Mouse (Mus musculus) MEL (cell line): ENCODE data around the gene Faf1. TPM values are rescaled to one million over a fixed set of nuclear protein-coding genes. Genes with fewer than 3 reads are reported as not detected.

Experiments used
- DNase-seq: peaks from one replicate; pipeline ENCODE4 v3.0.0; 2011; ENCODE audit warnings: low read depth, low spot score
- H3K27ac ChIP-seq: 2 replicates; pipeline ENCODE4 v1.5.1; 2012; ENCODE audit warnings: low read depth, mild to moderate bottlenecking, control low read depth, low read length, moderate library complexity; ENCODE audit not compliant: control insufficient read depth
- H3K27me3 ChIP-seq, 2 experiments: fragments of 150-350 bp in 1 of 2; sonication (generic) in 1 of 2; 2 replicates each; pipeline ENCODE4 v1.6.1; 2012; ENCODE audit warnings: low read length in 2 of 2, mild to moderate bottlenecking in 2 of 2, improper control_type of control experiment in 1 of 2, moderate library complexity in 1 of 2; ENCODE audit not compliant: insufficient read depth in 2 of 2, control insufficient read depth in 1 of 2
- H3K36me3 ChIP-seq, 2 experiments: 2 replicates each; pipeline ENCODE4 v1.6.1; 2012 to 2014; ENCODE audit warnings: low read length in 2 of 2, improper control_type of control experiment in 1 of 2, inconsistent platforms in 1 of 2, mild to moderate bottlenecking in 1 of 2; ENCODE audit not compliant: insufficient read depth in 2 of 2, control insufficient read depth in 1 of 2
- H3K4me1 ChIP-seq, 2 experiments: fragments of 150-350 bp in 1 of 2; sonication (generic) in 1 of 2; 2 replicates each; pipeline ENCODE4 v1.6.1; 2012; ENCODE audit warnings: low read length in 2 of 2, improper control_type of control experiment in 1 of 2, mild to moderate bottlenecking in 1 of 2; ENCODE audit not compliant: insufficient read depth in 2 of 2, control insufficient read depth in 1 of 2
- H3K4me3 ChIP-seq, 2 experiments: fragments of 150-350 bp in 1 of 2; sonication (generic) in 1 of 2; 2 replicates each; pipeline ENCODE4 v1.5.1; 2012; ENCODE audit warnings: low read depth in 2 of 2, low read length in 2 of 2, mild to moderate bottlenecking in 2 of 2, moderate library complexity in 2 of 2, control low read depth in 1 of 2, improper control_type of control experiment in 1 of 2; ENCODE audit not compliant: control insufficient read depth in 1 of 2, insufficient read depth in 1 of 2
- H3K79me2 ChIP-seq: 2 replicates; pipeline ENCODE4 v1.6.1; 2012; ENCODE audit warnings: mild to moderate bottlenecking, low read length, moderate library complexity; ENCODE audit not compliant: control insufficient read depth, poor library complexity, insufficient read depth
- H3K9ac ChIP-seq: 2 replicates; pipeline ENCODE4 v1.6.1; 2012; ENCODE audit warnings: low read depth, mild to moderate bottlenecking, control low read depth, low read length, moderate library complexity; ENCODE audit not compliant: control insufficient read depth, poor library complexity, severe bottlenecking
- H3K9me3 ChIP-seq: fragments of 150-350 bp; sonication (generic); replicated peaks from 2 replicates; pipeline ENCODE4 v1.6.1; 2012; ENCODE audit warnings: mild to moderate bottlenecking, low read length, improper control_type of control experiment, moderate library complexity; ENCODE audit not compliant: insufficient read depth
- CHD2 ChIP-seq: IDR thresholded peaks from 2 replicates; pipeline ENCODE4 v1.6.1; 2011; ENCODE audit warnings: low read length, improper control_type of control experiment
- CTCF ChIP-seq, 3 experiments: IDR thresholded peaks in 2 of 3; conservative IDR thresholded peaks in 1 of 3; 2 replicates each; pipeline ENCODE4 v1.5.1; 2011 to 2012; ENCODE audit warnings: low read length in 3 of 3, low read depth in 2 of 3, mild to moderate bottlenecking in 2 of 3, improper control_type of control experiment in 1 of 3, inconsistent platforms in 1 of 3, mixed read lengths in 1 of 3, moderate library complexity in 1 of 3; ENCODE audit not compliant: control insufficient read depth in 1 of 3, insufficient read depth in 1 of 3, poor library complexity in 1 of 3, severe bottlenecking in 1 of 3
- E2F4 ChIP-seq: IDR thresholded peaks from 2 replicates; pipeline ENCODE4 v1.6.1; 2011; ENCODE audit warnings: low read depth, low read length, improper control_type of control experiment, borderline replicate concordance
- ETS1 ChIP-seq: IDR thresholded peaks from 2 replicates; pipeline ENCODE4 v1.6.1; 2012; ENCODE audit warnings: low read depth, mild to moderate bottlenecking, inconsistent platforms, low read length, improper control_type of control experiment, moderate library complexity
- GATA1 ChIP-seq: IDR thresholded peaks from 2 replicates; pipeline ENCODE4 v1.6.1; 2011; ENCODE audit warnings: low read depth, low read length, improper control_type of control experiment
- HCFC1 ChIP-seq: IDR thresholded peaks from 2 replicates; pipeline ENCODE4 v1.6.1; 2012; ENCODE audit warnings: low read depth, mild to moderate bottlenecking, inconsistent platforms, low read length, improper control_type of control experiment, moderate library complexity
- MXI1 ChIP-seq: IDR thresholded peaks from 2 replicates; pipeline ENCODE4 v1.6.1; 2011; ENCODE audit warnings: mild to moderate bottlenecking, low read depth, low read length, improper control_type of control experiment
- MYB ChIP-seq: IDR thresholded peaks from 2 replicates; pipeline ENCODE4 v1.6.1; 2011; ENCODE audit warnings: mild to moderate bottlenecking, low read depth, low read length, improper control_type of control experiment
- NELFE ChIP-seq: IDR thresholded peaks from 2 replicates; pipeline ENCODE4 v1.6.1; 2011; ENCODE audit warnings: low read depth, low read length, improper control_type of control experiment
- NRF1 ChIP-seq: IDR thresholded peaks from 2 replicates; pipeline ENCODE4 v1.6.1; 2014; ENCODE audit warnings: low read depth, mild to moderate bottlenecking, inconsistent platforms, low read length, improper control_type of control experiment, moderate library complexity; ENCODE audit not compliant: poor library complexity, insufficient read depth, severe bottlenecking
- POLR2AphosphoS5 ChIP-seq: IDR thresholded peaks from 2 replicates; pipeline ENCODE4 v1.6.1; 2012; ENCODE audit warnings: low read depth, borderline replicate concordance, mild to moderate bottlenecking, inconsistent platforms, low read length, moderate library complexity, mixed read lengths
- RAD21 ChIP-seq: IDR thresholded peaks from 2 replicates; pipeline ENCODE4 v1.6.1; 2011; ENCODE audit warnings: mild to moderate bottlenecking, low read depth, low read length, improper control_type of control experiment
- RCOR1 ChIP-seq: IDR thresholded peaks from 2 replicates; pipeline ENCODE4 v1.6.1; 2012; ENCODE audit warnings: low read depth, mild to moderate bottlenecking, inconsistent platforms, low read length, improper control_type of control experiment
- SIN3A ChIP-seq: IDR thresholded peaks from 2 replicates; pipeline ENCODE4 v1.6.1; 2012; ENCODE audit warnings: low read length, improper control_type of control experiment, inconsistent platforms
- TAL1 ChIP-seq: IDR thresholded peaks from 2 replicates; pipeline ENCODE4 v1.6.1; 2012; ENCODE audit warnings: mild to moderate bottlenecking, inconsistent platforms, low read length, moderate library complexity, mixed read lengths
- TBP ChIP-seq: IDR thresholded peaks from 2 replicates; pipeline ENCODE4 v1.8.0; 2011; ENCODE audit warnings: low read depth, low read length, improper control_type of control experiment
- TCF12 ChIP-seq: IDR thresholded peaks from 2 replicates; pipeline ENCODE4 v1.6.1; 2014; ENCODE audit warnings: low read depth, mild to moderate bottlenecking, inconsistent platforms, low read length, improper control_type of control experiment, moderate library complexity
- USF1 ChIP-seq: IDR thresholded peaks from 2 replicates; pipeline ENCODE4 v1.6.1; 2014; ENCODE audit warnings: low read depth, mild to moderate bottlenecking, inconsistent platforms, low read length, improper control_type of control experiment, moderate library complexity
- ZC3H11A ChIP-seq: IDR thresholded peaks from 2 replicates; pipeline ENCODE4 v1.6.1; 2012; ENCODE audit warnings: low read depth, mild to moderate bottlenecking, inconsistent platforms, low read length, improper control_type of control experiment
- ZMIZ1 ChIP-seq: IDR thresholded peaks from 2 replicates; pipeline ENCODE4 v1.6.1; 2012; ENCODE audit warnings: low read depth, mild to moderate bottlenecking, inconsistent platforms, low read length, improper control_type of control experiment, moderate library complexity
- ZNF384 ChIP-seq: IDR thresholded peaks from 2 replicates; pipeline ENCODE4 v1.6.1; 2012; ENCODE audit warnings: low read depth, mild to moderate bottlenecking, inconsistent platforms, low read length, improper control_type of control experiment
- polyA plus RNA-seq, 2 experiments: library from polyadenylated mRNA; stranded (reverse) in 1 of 2; unstranded in 1 of 2; fragments of >175 nt in 1 of 2; fragments of >200 nt in 1 of 2; gene quantifications; 2 replicates each; pipeline versions ENCODE4 v1.2.1 to v1.2.4; 2012; ENCODE audit warnings: low replicate concordance in 2 of 2, low read depth in 1 of 2; ENCODE audit not compliant: insufficient read length in 2 of 2, insufficient read depth in 1 of 2, missing spikeins in 1 of 2
- total RNA-seq: library from RNA; depleted of rRNA; stranded (reverse); fragments of 300-350 nt; gene quantifications from 2 replicates; pipeline ENCODE4 v1.2.3, GENCODE M21; 2012

The Faf1 gene
- total and polyA plus RNA-seq, 3 experiments: 36.5 to 37.6 TPM; not detected in 1

DNA sequence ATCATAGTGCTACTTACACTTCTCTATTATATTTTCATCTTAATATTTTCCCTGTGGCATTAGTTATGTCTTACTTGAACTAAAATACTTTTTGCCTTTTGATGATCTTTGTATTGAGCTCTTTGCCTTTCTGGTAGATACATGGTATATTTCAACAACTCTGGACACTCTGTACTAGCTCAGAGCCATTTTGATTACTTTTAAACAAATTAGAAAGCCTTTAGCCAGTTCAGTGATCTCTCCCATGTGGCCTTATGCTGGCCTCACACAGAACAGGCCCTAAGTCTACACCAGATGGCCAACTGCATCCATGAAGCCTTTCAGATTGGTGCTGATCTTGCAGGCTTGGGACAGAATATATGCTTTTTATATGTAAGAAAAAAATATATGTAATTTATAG lies 23.1 kb upstream of the Faf1 start:
- no peak overlapping the region for H3K27ac ChIP-seq
- H3K9me3 ChIP-seq: no peaks in the 10 kb centered on the region
- TF ChIP-seq ZNF384 (no peak), SIN3A (no peak), RAD21 (no peak), USF1 (no peak), POLR2AphosphoS5 (no peak), CHD2 (no peak), TAL1 (no peak), CTCF (IDR thresholded peaks at IDR 0.05 in 2 of 3, conservative IDR thresholded peaks at IDR 0.05 in 1 of 3; ENCODE audit: control insufficient read depth in 1 of 3, insufficient read depth in 1 of 3, low read depth in 2 of 3, low read length in 3 of 3, poor library complexity in 1 of 3, severe bottlenecking in 1 of 3) (no peak), NRF1 (no peak), TBP (no peak), TCF12 (no peak)
- no peak for DNase-seq
- no peaks in the 10 kb centered on the region for H3K27me3 ChIP-seq
- no peaks in the 10 kb centered on the region for H3K4me1 ChIP-seq
- H3K9ac ChIP-seq: no peak overlapping the region
- H3K4me3 ChIP-seq: no peak overlapping the region
- no peaks in the 10 kb centered on the region; a peak in 1 of 4 replicates for H3K36me3 ChIP-seq
- no peaks in the 10 kb centered on the region for H3K79me2 ChIP-seq

DNA sequence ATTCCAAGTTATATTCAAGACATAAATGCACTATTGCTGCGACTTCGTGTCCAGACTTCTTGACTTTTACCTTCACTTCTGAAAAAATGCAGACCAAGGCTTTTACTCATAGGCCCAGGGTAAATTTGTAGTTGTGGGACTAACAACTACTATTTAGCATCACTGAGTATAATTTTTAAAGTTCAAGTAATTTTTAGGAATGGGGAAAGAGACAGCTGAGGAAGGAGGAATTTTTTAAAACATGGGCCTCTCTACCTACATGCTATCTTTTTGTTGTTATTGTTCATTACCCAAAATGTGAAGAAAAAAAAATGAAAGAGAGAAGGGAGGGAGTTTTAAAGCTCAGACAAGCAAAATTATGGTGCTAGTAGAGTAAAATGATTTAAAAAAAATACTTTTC lies 21.7 kb upstream of the Faf1 start:
- Histone ChIP-seq H3K9ac (no peak overlapping the region), H3K36me3 (no peaks in the 10 kb centered on the region; a peak in 2 of 4 replicates), H3K27ac (no peak overlapping the region), H3K27me3 (no peaks in the 10 kb centered on the region), H3K79me2 (no peaks in the 10 kb centered on the region), H3K4me1 (no peaks in the 10 kb centered on the region)
- DNase-seq: no peak
- TF ChIP-seq ETS1: no peak
- TF ChIP-seq ZC3H11A: no peak
- no peak for TF ChIP-seq HCFC1
- no peak for TF ChIP-seq GATA1
- TF ChIP-seq, all 39 proteins: peak for 0
- Histone ChIP-seq H3K9me3 (no peaks in the 10 kb centered on the region), H3K4me3 (no peak overlapping the region)

DNA sequence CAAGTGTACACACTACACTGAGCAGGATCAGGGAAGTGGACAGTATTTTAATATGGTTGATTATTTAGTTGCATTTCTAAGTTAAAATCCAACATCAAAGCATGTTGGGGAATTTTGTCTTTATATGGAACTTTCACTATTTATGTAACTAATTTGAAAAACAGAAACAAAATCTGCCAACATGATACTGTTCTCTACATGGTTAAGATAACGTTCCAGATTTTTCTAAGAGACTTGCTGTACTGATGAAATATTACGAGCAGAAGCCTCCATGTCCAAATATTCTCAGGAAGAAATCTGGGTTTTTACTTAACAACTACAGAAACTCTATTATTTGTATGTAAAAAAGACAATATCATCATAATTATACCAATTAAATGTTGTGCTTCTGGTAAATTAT lies 20.6 kb upstream of the Faf1 start:
- Histone ChIP-seq H3K27ac (no peak overlapping the region), H3K9ac (no peak overlapping the region), H3K36me3 (no peaks in the 10 kb centered on the region; a peak in 2 of 4 replicates), H3K79me2 (no peaks in the 10 kb centered on the region), H3K4me1 (no peaks in the 10 kb centered on the region), H3K9me3 (no peaks in the 10 kb centered on the region), H3K4me3 (no peak overlapping the region), H3K27me3 (no peaks in the 10 kb centered on the region)
- DNase-seq: no peak
- TF ChIP-seq TAL1: no peak
- no peak for TF ChIP-seq E2F4
- TF ChIP-seq USF1: no peak
- no peak for TF ChIP-seq ZNF384
- no peak for TF ChIP-seq NELFE
- no peak for TF ChIP-seq MXI1
- TF ChIP-seq RCOR1: no peak
- no peak for TF ChIP-seq ZMIZ1
- TF ChIP-seq MYB: no peak
- TF ChIP-seq NRF1: no peak
